11 mouse cellular contexts compared by ENCODE assay signal in genomic region chr10:53305867-53306266, GRCm38 (mm10). TPM values are rescaled to one million over a fixed set of nuclear protein-coding genes. Genes with fewer than 3 reads are reported as not detected.
DNase-seq lines count a peak whose midpoint lies in the region; ATAC-seq and TF ChIP-seq lines count a peak whose summit lies in the region.
"Had no signal": no experiment of that assay in that cellular context is flagged by ENCODE, and none has a peak within 500 bp of the region (broad histone marks: within the 10 kb centered on the region; RNA-seq: fewer than 3 reads in every experiment).

No protein-coding gene starts in this region.

- peak; percentile 66; the same call in 1 of the 2 replicates for ATAC-seq in neural tube, embryonic 15.5 days (ENCODE audit: low FRiP score)

- 0 out of 2 replicates have a peak overlapping the region, but pooled peaks have one; percentile 5 for H3K27ac ChIP-seq in layer of hippocampus, adult 2 months
- no peak overlapping the region for H3K27ac ChIP-seq in neural tube, embryonic 15.5 days (replicated peaks)

- no peaks in the 10 kb centered on the region for H3K27me3 ChIP-seq in neural tube, embryonic 15.5 days (replicated peaks)

- 27% methylated on average over 3 of the region's 3 CpGs for WGBS in neural tube, embryonic 15.5 days

- no peaks in the 10 kb centered on the region for H3K36me3 ChIP-seq in neural tube, embryonic 15.5 days

- no peak overlapping the region for H3K9ac ChIP-seq in neural tube, embryonic 15.5 days (replicated peaks)

- no peaks in the 10 kb centered on the region for H3K9me3 ChIP-seq in neural tube, embryonic 15.5 days (replicated peaks)

- DNase-seq in embryo, embryonic 10.5 days (ENCODE audit: low spot score), result peak; percentile 47
- no peak for DNase-seq in embryo, embryonic 10 days (ENCODE audit: low spot score)
- peak in 1 of 2 experiments; percentile 23 for DNase-seq in layer of hippocampus, adult 2 months (ENCODE audit: low spot score in 2 of 2)
- DNase-seq in layer of hippocampus, adult 8-10 months (ENCODE audit: low spot score in 2 of 2), result no peak
- peak; percentile 9 for DNase-seq in embryo, embryonic 9.5 days (ENCODE audit: extremely low spot score)
- DNase-seq in ovary, postnatal 36 days (ENCODE audit: low spot score), result no peak
- no peak for DNase-seq in right cerebral cortex, postnatal 10 days (ENCODE audit: low spot score in 2 of 2)
- DNase-seq: lung, postnatal 10 days; right cerebral cortex, postnatal 14 days; thymus, postnatal 36 days had no signal

- H3K4me2 ChIP-seq in neural tube, embryonic 15.5 days, result no peak overlapping the region

- no peak overlapping the region for H3K4me3 ChIP-seq in layer of hippocampus, adult 2 months
- H3K4me3 ChIP-seq in neural tube, embryonic 15.5 days (replicated peaks), result no peak overlapping the region

- H3K4me1 ChIP-seq in neural tube, embryonic 15.5 days, result no peaks in the 10 kb centered on the region

- peak; percentile 75 for TF ChIP-seq CTCF in layer of hippocampus, adult 2 months (conservative IDR thresholded peaks at IDR 0.05)

RNA-seq across cellular contexts. Expression of gene Pln, which starts 31.6 kb away (rescaled TPM):
- 1 to 10 TPM in 1 of 2 experiments, under 1 TPM in 1; 0.98 to 1.4 TPM for total RNA-seq in layer of hippocampus, adult 2 months (2021)
- 1 to 10 TPM in 3 of 4 experiments, under 1 TPM in 1; 0.87 to 2.3 (median 1.2) TPM for total RNA-seq in layer of hippocampus, adult 8-10 months (2022)
- 0.82 and 0.86 TPM in 2 replicates for polyA plus RNA-seq in neural tube, embryonic 15.5 days (2015; fragmentation: Nextera tagmentation; extraction: Ambion mirVana)

Comparison
In these comparisons a context has a peak if more than half of its experiments do, and no peak if none do; other contexts are left out.
1. DNase-seq: peak in embryo, embryonic 10.5 days (single experiment) and embryo, embryonic 9.5 days (single experiment); none in embryo, embryonic 10 days (single experiment), layer of hippocampus, adult 8-10 months (0 of 2), ovary, postnatal 36 days (single experiment) and right cerebral cortex, postnatal 10 days (0 of 2).